In the genomic region with DNA sequence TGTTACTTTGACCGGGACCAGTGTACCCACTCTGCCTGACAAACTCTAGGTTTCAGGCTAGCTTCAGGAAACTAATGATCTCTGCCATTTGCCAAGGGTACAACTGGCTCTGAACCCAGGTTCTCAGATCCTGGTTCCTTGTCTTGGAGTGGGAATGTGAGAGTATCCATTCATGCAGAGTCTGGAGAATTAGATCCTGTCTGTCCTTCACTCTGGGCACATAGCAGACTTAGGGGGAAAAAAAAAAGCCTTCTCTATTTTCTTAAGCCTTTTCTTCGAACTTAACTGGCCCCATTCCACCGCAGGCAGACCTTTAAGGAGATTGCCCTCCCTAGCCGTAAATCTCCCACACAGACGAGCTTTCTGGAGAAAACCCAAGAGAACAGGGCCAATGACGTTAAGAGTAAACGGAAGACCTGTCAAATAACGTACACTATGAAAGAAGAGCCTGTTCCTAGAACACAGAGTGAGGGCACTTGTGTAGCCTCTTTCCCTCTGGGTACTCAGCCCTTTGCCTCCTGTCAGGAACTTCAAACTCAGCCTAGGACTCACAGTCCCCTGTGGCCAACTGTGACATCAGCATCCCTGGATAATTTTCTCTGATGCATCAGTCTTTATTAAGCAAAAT, we compare ENCODE assay signal across 11 mouse cellular contexts.
DNase-seq lines count a peak whose midpoint lies in the region; ATAC-seq lines count a peak whose summit lies in the region.
"Had no signal": no experiment of that assay in that cellular context is flagged by ENCODE, and none has a peak within 500 bp of the region (broad histone marks: within the 10 kb centered on the region; RNA-seq: fewer than 3 reads in every experiment).

No protein-coding gene starts in this region.

- DNase-seq in forebrain, embryonic 10.5 days (ENCODE audit: extremely low spot score, low spot score) = no peak
- peak; percentile 27 for DNase-seq in MN1 (ENCODE audit: low spot score)
- DNase-seq in embryo, embryonic 11 days = peak; percentile 21
- DNase-seq in kidney, postnatal 14 days = peak; percentile 67
- no peak for DNase-seq in right cerebral cortex, postnatal 10 days (ENCODE audit: low spot score in 2 of 2)
- DNase-seq in natural killer cell, adult 2 months (ENCODE audit: low spot score in 2 of 2) = no peak
- DNase-seq in midbrain, embryonic 14.5 days = no peak
- DNase-seq: cerebellum, adult 9-10 months had no signal

- no peaks in the 10 kb centered on the region for H3K36me3 ChIP-seq in forebrain, embryonic 15.5 days
- no peaks in the 10 kb centered on the region for H3K36me3 ChIP-seq in forebrain, embryonic 10.5 days (replicated peaks)
- no peaks in the 10 kb centered on the region for H3K36me3 ChIP-seq in midbrain, embryonic 14.5 days (ENCODE audit: control insufficient read depth, insufficient read depth, low read length)
- H3K36me3 ChIP-seq: heart, embryonic 15.5 days; midbrain, embryonic 12.5 days had no signal

- H3K4me2 ChIP-seq in forebrain, embryonic 15.5 days (replicated peaks) = no peak overlapping the region
- H3K4me2 ChIP-seq in midbrain, embryonic 14.5 days (ENCODE audit: low read length) = no peak overlapping the region
- H3K4me2 ChIP-seq: heart, embryonic 15.5 days; midbrain, embryonic 12.5 days had no signal

- WGBS in forebrain, embryonic 15.5 days = 36% methylated on average over 8 of the region's 8 CpGs
- 77% methylated on average over 8 of the region's 8 CpGs for WGBS in forebrain, embryonic 10.5 days
- 57% methylated on average over 8 of the region's 8 CpGs for WGBS in midbrain, embryonic 14.5 days

- H3K4me3 ChIP-seq in forebrain, embryonic 15.5 days = no peak overlapping the region
- H3K4me3 ChIP-seq in forebrain, embryonic 10.5 days = no peak overlapping the region
- no peak overlapping the region for H3K4me3 ChIP-seq in midbrain, embryonic 14.5 days (replicated peaks; ENCODE audit: low read depth, low read length)
- H3K4me3 ChIP-seq: heart, embryonic 15.5 days; midbrain, embryonic 12.5 days had no signal

- H3K27me3 ChIP-seq in forebrain, embryonic 15.5 days = no peaks in the 10 kb centered on the region
- H3K27me3 ChIP-seq in forebrain, embryonic 10.5 days (ENCODE audit: poor library complexity, severe bottlenecking) = no peaks in the 10 kb centered on the region
- no peaks in the 10 kb centered on the region for H3K27me3 ChIP-seq in midbrain, embryonic 14.5 days (ENCODE audit: control insufficient read depth, insufficient read depth, low read length)
- H3K27me3 ChIP-seq: heart, embryonic 15.5 days; midbrain, embryonic 12.5 days had no signal

- no peak overlapping the region for H3K9ac ChIP-seq in forebrain, embryonic 15.5 days (replicated peaks)
- no peak overlapping the region for H3K9ac ChIP-seq in midbrain, embryonic 14.5 days (replicated peaks; ENCODE audit: low read length)
- H3K9ac ChIP-seq: heart, embryonic 15.5 days; midbrain, embryonic 12.5 days had no signal

- ATAC-seq in forebrain, embryonic 15.5 days (replicated peaks) = peak; percentile 57
- no peak for ATAC-seq in midbrain, embryonic 14.5 days (ENCODE audit: low FRiP score, low TSS enrichment)

- H3K4me1 ChIP-seq in forebrain, embryonic 15.5 days = no peaks in the 10 kb centered on the region
- H3K4me1 ChIP-seq in forebrain, embryonic 10.5 days = no peaks in the 10 kb centered on the region
- H3K4me1 ChIP-seq in midbrain, embryonic 14.5 days (ENCODE audit: control insufficient read depth, insufficient read depth, low read length) = no peaks in the 10 kb centered on the region
- H3K4me1 ChIP-seq: heart, embryonic 15.5 days had no signal

- no peaks in the 10 kb centered on the region for H3K9me3 ChIP-seq in forebrain, embryonic 15.5 days
- H3K9me3 ChIP-seq in forebrain, embryonic 10.5 days = no peaks in the 10 kb centered on the region
- H3K9me3 ChIP-seq in midbrain, embryonic 14.5 days (ENCODE audit: control insufficient read depth, low read length) = no peaks in the 10 kb centered on the region
- H3K9me3 ChIP-seq: heart, embryonic 15.5 days; midbrain, embryonic 12.5 days had no signal

- H3K27ac ChIP-seq in forebrain, embryonic 15.5 days (replicated peaks) = 0 out of 2 replicates have a peak overlapping the region, but pooled peaks have one; percentile 3
- H3K27ac ChIP-seq in forebrain, embryonic 10.5 days = no peak overlapping the region
- no peak overlapping the region for H3K27ac ChIP-seq in midbrain, embryonic 14.5 days (replicated peaks; ENCODE audit: low read depth, low read length)
- H3K27ac ChIP-seq: heart, embryonic 15.5 days; midbrain, embryonic 12.5 days had no signal

Comparison
In these comparisons a context has a peak if more than half of its experiments do, and no peak if none do; other contexts are left out.
1. DNase-seq: peak in MN1 (single experiment), embryo, embryonic 11 days (single experiment) and kidney, postnatal 14 days (single experiment); none in forebrain, embryonic 10.5 days (single experiment), right cerebral cortex, postnatal 10 days (0 of 2), natural killer cell, adult 2 months (0 of 2) and midbrain, embryonic 14.5 days (single experiment).